Mouse (Mus musculus) midbrain, postnatal 0 days (tissue): ENCODE data around the gene Gngt1. TPM values are rescaled to one million over a fixed set of nuclear protein-coding genes. Genes with fewer than 3 reads are reported as not detected.

Experiments used
- ATAC-seq: fragments of 200-750 bp; cut with Nextera tagmentation; 2 replicates; pipeline ENCODE4 v1.8.0; 2017; ENCODE audit warnings: moderate number of reproducible peaks, mild to moderate bottlenecking, moderate TSS enrichment, moderate library complexity; ENCODE audit not compliant: low FRiP score
- DNase-seq: peaks from one replicate; pipeline ENCODE4 v3.0.0-alpha.2; 2015; ENCODE audit warnings: low spot score
- H3K27ac ChIP-seq: fragments of 300-500 bp; sonication (generic); 2 replicates; pipeline ENCODE4 v1.5.1; 2014; ENCODE audit warnings: low read depth, mild to moderate bottlenecking, low read length, mixed read lengths
- H3K27me3 ChIP-seq: fragments of 300-500 bp; sonication (generic); 2 replicates; pipeline ENCODE4 v1.6.1; 2014; ENCODE audit warnings: low read length, control low read depth, mixed read lengths; ENCODE audit not compliant: insufficient read depth
- H3K36me3 ChIP-seq: fragments of 300-500 bp; sonication (generic); 2 replicates; pipeline ENCODE4 v1.6.1; 2014; ENCODE audit warnings: low read length, control low read depth, mixed read lengths; ENCODE audit not compliant: insufficient read depth
- H3K4me1 ChIP-seq: fragments of 300-500 bp; sonication (generic); 2 replicates; pipeline ENCODE4 v1.6.1; 2014; ENCODE audit warnings: mild to moderate bottlenecking, control low read depth, antibody characterized with exemption, low read length, mixed read lengths; ENCODE audit not compliant: insufficient read depth
- H3K4me2 ChIP-seq: fragments of 300-500 bp; sonication (generic); 2 replicates; pipeline ENCODE4 v1.6.1; 2014; ENCODE audit warnings: low read depth, mild to moderate bottlenecking, low read length, mixed read lengths; ENCODE audit not compliant: poor library complexity, severe bottlenecking
- H3K4me3 ChIP-seq: fragments of 300-500 bp; sonication (generic); 2 replicates; pipeline ENCODE4 v1.5.1; 2014; ENCODE audit warnings: low read depth, mild to moderate bottlenecking, low read length, moderate library complexity
- H3K9ac ChIP-seq: fragments of 300-500 bp; sonication (generic); replicated peaks from 2 replicates; pipeline ENCODE4 v1.6.1; 2014; ENCODE audit warnings: mild to moderate bottlenecking, low read length, moderate library complexity, mixed read lengths; ENCODE audit not compliant: poor library complexity, severe bottlenecking
- H3K9me3 ChIP-seq: fragments of 300-500 bp; sonication (generic); 2 replicates; pipeline ENCODE4 v1.6.1; 2016; ENCODE audit warnings: low read length, control low read depth
- CTCF ChIP-seq: IDR thresholded peaks from 2 replicates; pipeline ENCODE4 v1.5.1; 2016; ENCODE audit warnings: antibody characterized with exemption, mild to moderate bottlenecking
- WGBS: fragments of 180-500 bp; shearing (Covaris S2); extraction: QIAGEN DNeasy Blood & Tissue Kit; methylation state at CpG from one replicate; pipeline ENCODE4 v1.1.7; 2014; 5-methylcytosine and 5-hydroxymethylcytosine counted together
- polyA plus RNA-seq: library from polyadenylated mRNA; unstranded; fragments of >200 nt; fragmentation: Nextera tagmentation; extraction: Ambion mirVana; gene quantifications from 2 replicates; pipeline ENCODE4 v1.2.1, GENCODE M21; 2015
- total RNA-seq: library from RNA; depleted of rRNA; stranded (reverse); fragments of >200 nt; gene quantifications from 2 replicates; pipeline ENCODE4 v1.2.3, GENCODE M21; 2014; rRNA removed

Gene Gngt1
- total RNA-seq (not detected in 2 replicates), polyA plus RNA-seq (not detected in 2 replicates)

- H3K27me3 ChIP-seq = no peaks in the 10 kb centered on the region
- no peak within 1 kb of the TSS for H3K9ac ChIP-seq
- H3K4me2 ChIP-seq = no peak within 1 kb of the TSS
- WGBS = 86% methylated on average over 6 of the region's 6 CpGs
- DNase-seq (no peak), ATAC-seq (no peak)
- no peaks in the 10 kb centered on the region for H3K36me3 ChIP-seq
- TF ChIP-seq CTCF = no peak
- no peaks in the 10 kb centered on the region for H3K9me3 ChIP-seq
- H3K4me1 ChIP-seq = no peaks in the 10 kb centered on the region
- H3K27ac ChIP-seq = no peak within 1 kb of the TSS
- H3K4me3 ChIP-seq = no peak within 1 kb of the TSS
Measured at GRCm38 (mm10) chr6:3993492-3993891, at the start of gene Gngt1. TSS of gene Gngt1 (plus strand) at chr6:3993792.

GRCm38 (mm10) chr6:3954969-3955368, 38.6 kb upstream of the Gngt1 start:
- WGBS = 25% methylated on average over 4 of the region's 4 CpGs
- no peaks in the 10 kb centered on the region for H3K27me3 ChIP-seq

GRCm38 (mm10) chr6:3967676-3968626, 25.6 kb upstream of the Gngt1 start:
- no peak overlapping the region for H3K9ac ChIP-seq
- no peak overlapping the region for H3K27ac ChIP-seq
- DNase-seq (no peak), ATAC-seq (no peak)
- 32% methylated on average over 31 of the region's 31 CpGs for WGBS
- peak overlapping the region; percentile 24; the same call in 1 of the 2 replicates for H3K4me2 ChIP-seq
- no peaks in the 10 kb centered on the region for H3K4me1 ChIP-seq
- no peaks in the 10 kb centered on the region for H3K27me3 ChIP-seq
- TF ChIP-seq CTCF = no peak
- no peaks in the 10 kb centered on the region for H3K9me3 ChIP-seq
- H3K4me3 ChIP-seq = peak overlapping the region; percentile 10; the same call in 1 of the 2 replicates
- no peaks in the 10 kb centered on the region for H3K36me3 ChIP-seq

More at GRCm38 (mm10) chr6:3954969-3955368, 38.6 kb upstream of the Gngt1 start:
- Histone ChIP-seq H3K4me3 (no peak overlapping the region), H3K36me3 (no peaks in the 10 kb centered on the region), H3K9me3 (no peaks in the 10 kb centered on the region), H3K4me1 (no peaks in the 10 kb centered on the region), H3K9ac (no peak overlapping the region), H3K27ac (no peak overlapping the region), H3K4me2 (no peak overlapping the region)
- no peak for ATAC-seq
- DNase-seq = no peak
- TF ChIP-seq CTCF = no peak

GRCm38 (mm10) chr6:3973679-3974078, 19.9 kb upstream of the Gngt1 start:
- no peak overlapping the region for H3K27ac ChIP-seq
- no peaks in the 10 kb centered on the region for H3K9me3 ChIP-seq
- H3K4me3 ChIP-seq = no peak overlapping the region
- no peak overlapping the region for H3K9ac ChIP-seq
- no peaks in the 10 kb centered on the region for H3K27me3 ChIP-seq
- 80% methylated on average over 1 of the region's 1 CpGs for WGBS
- H3K4me1 ChIP-seq = no peaks in the 10 kb centered on the region
- no peak overlapping the region for H3K4me2 ChIP-seq
- ATAC-seq = no peak
- no peak for DNase-seq
- H3K36me3 ChIP-seq = no peaks in the 10 kb centered on the region
- no peak for TF ChIP-seq CTCF

GRCm38 (mm10) chr6:3982661-3983284, 10.8 kb upstream of the Gngt1 start:
- no peak overlapping the region for H3K4me3 ChIP-seq
- H3K4me1 ChIP-seq = no peaks in the 10 kb centered on the region
- no peaks in the 10 kb centered on the region for H3K9me3 ChIP-seq
- no peak for ATAC-seq
- no peaks in the 10 kb centered on the region for H3K36me3 ChIP-seq
- TF ChIP-seq CTCF = no peak
- 90% methylated on average over 5 of the region's 5 CpGs for WGBS
- no peak overlapping the region for H3K27ac ChIP-seq
- H3K4me2 ChIP-seq = no peak overlapping the region
- no peak overlapping the region for H3K9ac ChIP-seq
- DNase-seq = no peak
- no peaks in the 10 kb centered on the region for H3K27me3 ChIP-seq

- ATAC-seq (no peak), DNase-seq (no peak)
- no peak within 1 kb of the TSS for H3K4me2 ChIP-seq
- H3K9me3 ChIP-seq = no peaks in the 10 kb centered on the region
- H3K9ac ChIP-seq = no peak within 1 kb of the TSS
- no peaks in the 10 kb centered on the region for H3K36me3 ChIP-seq
- no peak within 1 kb of the TSS for H3K27ac ChIP-seq
- H3K27me3 ChIP-seq = no peaks in the 10 kb centered on the region
- no peak for TF ChIP-seq CTCF
- H3K4me1 ChIP-seq = no peaks in the 10 kb centered on the region
- H3K4me3 ChIP-seq = no peak within 1 kb of the TSS
- WGBS = 82% methylated on average over 3 of the region's 3 CpGs
Measured at GRCm38 (mm10) chr6:3988750-3989149, 4.8 kb upstream of the Gngt1 start, which contains the start of gene Tfpi2. TSS of gene Tfpi2 (minus strand) at chr6:3988919.
